Mouse (Mus musculus): ENCODE measurements around the gene Lhx5.

GRCm38 (mm10) chr5:120447305-120447704 lies 15.8 kb downstream of the Lhx5 start:
- TF ChIP-seq CTCF (IDR thresholded peaks at IDR 0.05; ENCODE audit: low read depth) (no peak), EP300 (optimal IDR thresholded peaks at IDR 0.05) (no peak)
